Mouse (Mus musculus) spleen, adult 2 months (tissue): ENCODE results near the gene 1810062G17Rik. TPM values are rescaled to one million over a fixed set of nuclear protein-coding genes. Genes with fewer than 3 reads are reported as not detected.
A peak's percentile ranks its signal among the peaks of the same experiment; 100 is the strongest.

Experiments
- DNase-seq, 2 experiments: peaks; one replicate each; pipeline versions ENCODE4 v3.0.0 to v3.0.0-alpha.2; 2012 to 2021; ENCODE audit warnings: low spot score in 2 of 2, low read depth in 1 of 2
- H3K27ac ChIP-seq: fragments of 200-500 bp; 2 replicates; pipeline ENCODE4 v1.5.1; 2012; ENCODE audit warnings: low read length, inconsistent platforms; ENCODE audit not compliant: insufficient read depth
- H3K27me3 ChIP-seq: fragments of 200-500 bp; 2 replicates; pipeline ENCODE4 v1.6.1; 2012; ENCODE audit warnings: mild to moderate bottlenecking, moderate library complexity, low read length, inconsistent platforms; ENCODE audit not compliant: control insufficient read depth, insufficient read depth
- H3K36me3 ChIP-seq: fragments of 200-500 bp; 2 replicates; pipeline ENCODE4 v1.6.1; 2012; ENCODE audit warnings: mild to moderate bottlenecking, low read length, inconsistent platforms; ENCODE audit not compliant: control insufficient read depth, insufficient read depth
- H3K4me1 ChIP-seq: fragments of 200-500 bp; 2 replicates; pipeline ENCODE4 v1.6.1; 2011; ENCODE audit warnings: inconsistent platforms; ENCODE audit not compliant: control insufficient read depth, insufficient read depth, insufficient read length
- H3K4me3 ChIP-seq: fragments of 200-500 bp; 2 replicates; pipeline ENCODE4 v1.5.1; 2011; ENCODE audit warnings: mild to moderate bottlenecking, inconsistent platforms; ENCODE audit not compliant: insufficient read depth, insufficient read length; ENCODE audit errors: extremely low read depth
- CTCF ChIP-seq: fragments of 200-500 bp; IDR thresholded peaks from 2 replicates; pipeline ENCODE4 v1.5.1; 2011; ENCODE audit warnings: mild to moderate bottlenecking, inconsistent platforms; ENCODE audit not compliant: insufficient read depth, insufficient read length, insufficient replicate concordance; ENCODE audit errors: extremely low read depth
- POLR2A ChIP-seq: fragments of 200-500 bp; IDR thresholded peaks from 2 replicates; pipeline ENCODE4 v1.6.1; 2011; ENCODE audit warnings: low read depth, low read length, inconsistent platforms
- WGBS: fragments of 180-500 bp; shearing (Covaris S2); methylation state at CpG from one replicate; pipeline ENCODE4 v1.1.7; 2018; 5-methylcytosine and 5-hydroxymethylcytosine counted together
- polyA plus RNA-seq: library from polyadenylated mRNA; depleted of rRNA; stranded (reverse); fragments of >200 nt; gene quantifications from 2 replicates; pipeline ENCODE4 v1.2.3, GENCODE M21; 2012

Gene 1810062G17Rik
- polyA plus RNA-seq, 1 experiment = 0.15 TPM

DNA sequence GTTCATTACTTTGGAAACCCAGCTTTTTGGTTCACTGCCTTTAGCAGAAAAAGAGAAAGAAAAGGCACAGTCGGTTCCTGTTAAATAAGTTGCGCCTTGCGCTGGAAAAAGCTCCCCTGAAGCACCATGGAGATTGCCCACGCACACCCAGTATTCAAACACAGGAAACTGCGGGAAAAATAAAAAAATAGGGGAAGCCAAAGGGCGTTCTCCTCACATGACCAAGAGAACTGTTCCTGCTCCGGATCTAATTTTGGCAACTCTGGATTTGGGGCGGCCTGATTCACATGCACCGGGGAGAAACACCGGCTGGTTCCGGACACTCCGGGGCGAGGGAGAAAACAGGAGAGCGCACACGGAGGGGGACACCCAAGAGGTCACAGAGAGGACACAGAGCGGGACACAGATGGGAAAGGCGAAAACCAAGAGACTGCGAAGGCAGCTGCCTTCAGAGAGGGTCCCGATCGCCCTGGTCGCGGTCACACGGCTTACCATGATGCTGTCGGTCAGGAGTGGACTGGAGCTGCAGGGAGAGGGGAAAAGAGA is 726 bp upstream of the 1810062G17Rik start:
- WGBS = under 1% methylated on average over 24 of the region's 24 CpGs
- Histone ChIP-seq H3K4me1 (no peaks in the 10 kb centered on the region; the same call in 1 of the 2 replicates), H3K27me3 (no peaks in the 10 kb centered on the region), H3K27ac (peak overlapping the region; percentile 72), H3K4me3 (peak overlapping the region; percentile 72), H3K36me3 (no peaks in the 10 kb centered on the region)
- no peak for TF ChIP-seq POLR2A
- TF ChIP-seq CTCF = no peak
- DNase-seq = peak in 1 of 2 experiments; percentile 2

DNA sequence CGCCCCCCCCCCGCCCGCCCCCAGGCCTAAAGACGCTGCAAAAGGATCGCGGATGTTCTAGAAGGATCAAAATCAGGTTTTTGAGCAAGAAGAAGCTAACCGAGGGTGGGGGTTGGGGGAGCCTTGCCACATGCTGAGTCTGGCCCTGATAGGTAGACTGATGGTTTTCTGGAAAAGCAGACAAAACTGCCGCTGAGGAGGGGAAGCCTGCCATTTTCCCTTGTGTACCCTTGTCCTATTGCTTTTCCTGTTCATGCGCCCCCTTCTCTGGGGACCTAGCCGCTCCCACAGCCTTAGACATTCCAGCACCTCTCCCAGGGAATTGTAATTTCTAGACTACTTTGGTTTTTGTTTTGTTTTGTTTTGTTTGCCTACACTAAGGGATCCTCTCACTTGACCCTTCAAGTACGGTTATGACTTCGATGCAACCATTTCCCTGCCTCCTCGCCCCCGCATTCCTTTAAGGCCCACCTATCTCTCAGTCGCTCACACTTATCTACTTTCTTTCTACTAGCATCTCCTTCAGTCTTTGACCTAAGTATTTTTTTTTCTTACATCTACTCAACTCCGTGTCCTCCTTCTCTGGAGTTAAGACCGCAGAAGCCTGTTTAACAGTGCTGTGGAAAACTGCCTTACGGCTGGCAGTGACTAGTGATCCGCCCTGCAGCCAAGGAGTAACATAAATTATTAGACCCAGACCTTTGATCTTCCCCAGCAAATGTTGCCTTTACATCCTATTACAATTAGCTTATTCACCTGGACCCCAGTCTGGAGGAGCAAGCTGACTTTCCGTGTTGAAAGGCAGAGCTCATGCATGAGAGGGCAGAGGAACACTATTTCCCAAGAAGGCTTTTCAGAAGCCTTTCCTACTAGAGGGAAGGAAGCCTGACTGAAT is 771 bp downstream of the 1810062G17Rik start:
- Histone ChIP-seq H3K27ac (peak overlapping the region; percentile 34), H3K4me3 (peak overlapping the region; percentile 72), H3K27me3 (no peaks in the 10 kb centered on the region), H3K4me1 (no peaks in the 10 kb centered on the region; the same call in 1 of the 2 replicates), H3K36me3 (no peaks in the 10 kb centered on the region)
- peak in 1 of 2 experiments; percentile 10 for DNase-seq
- TF ChIP-seq POLR2A (no peak), CTCF (no peak)
- WGBS = 53% methylated on average over 20 of the region's 20 CpGs

- Histone ChIP-seq H3K36me3 (no peaks in the 10 kb centered on the region), H3K27ac (no peak overlapping the region), H3K4me3 (no peak overlapping the region), H3K4me1 (no peaks in the 10 kb centered on the region; the same call in 1 of the 2 replicates), H3K27me3 (no peaks in the 10 kb centered on the region)
- TF ChIP-seq CTCF = no peak
- no peak for TF ChIP-seq POLR2A
- WGBS = 95% methylated on average over 8 of the region's 8 CpGs
- no peak for DNase-seq
Measured at GRCm38 (mm10) chr3:36478776-36479175, 3.0 kb downstream of the 1810062G17Rik start.

GRCm38 (mm10) chr3:36480486-36480885 is 4.7 kb downstream of the 1810062G17Rik start:
- no peaks in the 10 kb centered on the region for H3K27me3 ChIP-seq
- TF ChIP-seq CTCF = no peak
- TF ChIP-seq POLR2A = no peak
- no peak for DNase-seq
- no peaks in the 10 kb centered on the region; the same call in 1 of the 2 replicates for H3K4me1 ChIP-seq
- no peak overlapping the region for H3K27ac ChIP-seq
- H3K36me3 ChIP-seq = no peaks in the 10 kb centered on the region
- WGBS = 83% methylated on average over 2 of the region's 2 CpGs
- no peak overlapping the region for H3K4me3 ChIP-seq

DNA sequence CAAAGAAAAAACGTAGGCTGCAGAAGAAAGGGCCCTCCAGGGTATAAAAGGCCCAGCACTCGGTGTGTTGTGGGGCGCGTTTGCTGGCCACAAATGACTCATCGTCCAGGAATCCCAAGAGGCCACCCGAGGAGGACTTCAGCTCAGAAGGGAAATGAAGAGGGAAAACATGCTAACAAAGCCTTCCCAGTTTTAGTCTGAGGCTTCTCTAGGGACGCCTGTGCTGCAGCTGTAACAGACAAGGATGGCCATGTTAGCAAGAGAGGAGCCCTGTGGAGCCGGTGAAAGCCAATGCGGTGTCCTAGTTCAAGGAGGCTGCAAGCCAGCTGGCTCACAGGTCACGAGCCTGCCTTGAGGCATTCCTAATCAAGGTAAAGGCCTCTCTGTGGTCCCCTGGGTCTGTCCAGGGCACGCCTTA is 6.0 kb downstream of the 1810062G17Rik start:
- no peak for DNase-seq
- Histone ChIP-seq H3K27ac (peak overlapping the region; percentile 35; the same call in 1 of the 2 replicates), H3K4me3 (no peak overlapping the region), H3K27me3 (no peaks in the 10 kb centered on the region), H3K4me1 (no peaks in the 10 kb centered on the region), H3K36me3 (no peaks in the 10 kb centered on the region)
- 56% methylated on average over 11 of the region's 11 CpGs for WGBS
- TF ChIP-seq CTCF (no peak), POLR2A (no peak)

- Histone ChIP-seq H3K27me3 (no peaks in the 10 kb centered on the region), H3K36me3 (no peaks in the 10 kb centered on the region), H3K4me1 (no peaks in the 10 kb centered on the region), H3K27ac (no peak overlapping the region), H3K4me3 (no peak overlapping the region)
- whole genome bisulfite sequencing = 84% methylated on average over 9 of the region's 9 CpGs
- DNase-seq = no peak
- no peak for TF ChIP-seq CTCF
- TF ChIP-seq POLR2A = no peak
Measured at GRCm38 (mm10) chr3:36482940-36483339, 7.2 kb downstream of the 1810062G17Rik start.

DNA sequence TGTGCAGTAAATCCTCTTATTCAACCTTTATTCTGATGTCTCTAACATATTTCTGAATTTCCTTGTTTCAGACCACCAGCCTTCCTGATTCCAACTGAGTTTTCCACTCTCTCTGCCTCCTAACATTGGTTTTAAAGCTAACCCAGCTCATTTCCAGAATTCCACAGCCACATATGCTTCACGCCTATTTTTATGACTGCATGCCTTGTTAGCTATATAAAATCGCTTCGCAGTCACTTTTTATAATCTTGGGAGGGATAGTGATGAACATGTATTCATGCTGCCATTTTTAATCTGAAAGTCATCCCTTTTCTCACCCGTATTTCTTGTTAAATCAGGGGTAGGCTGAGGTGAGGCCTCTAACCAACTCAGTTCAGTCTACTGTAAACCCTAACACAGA is 8.6 kb downstream of the 1810062G17Rik start:
- H3K4me3 ChIP-seq = no peak overlapping the region
- no peak overlapping the region for H3K27ac ChIP-seq
- no peaks in the 10 kb centered on the region for H3K27me3 ChIP-seq
- no peak for DNase-seq
- 0 out of 2 replicates have a peak, but pooled peaks cover 1% of the 10 kb centered on the region for H3K4me1 ChIP-seq
- 90% methylated on average over 4 of the region's 4 CpGs for WGBS
- TF ChIP-seq POLR2A (no peak), CTCF (no peak)
- no peaks in the 10 kb centered on the region for H3K36me3 ChIP-seq
